Mouse (Mus musculus): Measurements from ENCODE around the gene Fam120a.

DNA sequence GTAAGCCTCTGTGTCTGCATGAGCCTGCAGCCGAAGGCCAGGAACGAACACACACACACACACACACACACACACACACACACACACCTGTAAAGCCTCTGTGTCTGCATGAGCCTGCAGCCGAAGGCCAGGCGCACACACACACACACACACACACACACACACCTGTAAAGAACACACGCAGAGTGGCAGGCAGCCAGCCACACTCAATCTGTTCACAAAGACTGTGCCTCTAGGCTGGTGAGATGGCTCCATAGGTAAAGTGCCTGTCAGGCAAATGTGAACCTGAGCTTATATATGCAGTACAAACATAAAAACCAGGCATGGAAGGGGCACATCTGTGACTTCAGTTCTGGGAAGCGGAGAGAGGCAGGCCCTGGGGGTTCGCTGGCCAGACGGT is 117.0 kb downstream of the Fam120a start:
- TF ChIP-seq CTCF (IDR thresholded peaks at IDR 0.05; ENCODE audit: low read depth, low read length) (no peak), POLR2A (IDR thresholded peaks at IDR 0.05; ENCODE audit: borderline replicate concordance, low read depth, low read length) (no peak)

Measured in bone marrow macrophage, adult 2 months (primary cell).